Mouse (Mus musculus) embryonic facial prominence, embryonic 14.5 days (tissue): ENCODE measurements around the gene Gm14569. TPM values are rescaled to one million over a fixed set of nuclear protein-coding genes. Genes with fewer than 3 reads are reported as not detected.
A peak's percentile ranks its signal among the peaks of the same experiment; 100 is the strongest.

ENCODE experiments used
- ATAC-seq: fragments of 200-750 bp; cut with Nextera tagmentation; 2 replicates; pipeline ENCODE4 v1.8.0; 2017; ENCODE audit warnings: low read depth, moderate number of reproducible peaks, moderate TSS enrichment
- DNase-seq: peaks from one replicate; pipeline ENCODE4 v3.0.0-alpha.2; 2015; ENCODE audit warnings: low spot score
- H3K27ac ChIP-seq: fragments of 300-500 bp; sonication (generic); replicated peaks from 2 replicates; pipeline ENCODE4 v1.5.1; 2014; ENCODE audit warnings: low read depth, mild to moderate bottlenecking, low read length, moderate library complexity
- H3K27me3 ChIP-seq: fragments of 300-500 bp; sonication (generic); replicated peaks from 2 replicates; pipeline ENCODE4 v1.6.1; 2014; ENCODE audit warnings: low read length; ENCODE audit not compliant: control insufficient read depth, insufficient read depth
- H3K36me3 ChIP-seq: fragments of 300-500 bp; sonication (generic); 2 replicates; pipeline ENCODE4 v1.6.1; 2014; ENCODE audit warnings: low read length, mixed read lengths; ENCODE audit not compliant: control insufficient read depth, insufficient read depth
- H3K4me1 ChIP-seq: fragments of 300-500 bp; sonication (generic); 2 replicates; pipeline ENCODE4 v1.6.1; 2014; ENCODE audit warnings: antibody characterized with exemption, low read length; ENCODE audit not compliant: control insufficient read depth, insufficient read depth
- H3K4me2 ChIP-seq: fragments of 300-500 bp; sonication (generic); 2 replicates; pipeline ENCODE4 v1.6.1; 2014; ENCODE audit warnings: low read depth, mild to moderate bottlenecking, low read length, moderate library complexity, mixed read lengths
- H3K4me3 ChIP-seq: fragments of 300-500 bp; sonication (generic); 2 replicates; pipeline ENCODE4 v1.5.1; 2014; ENCODE audit warnings: low read depth, mild to moderate bottlenecking, low read length
- H3K9ac ChIP-seq: fragments of 300-500 bp; sonication (generic); 2 replicates; pipeline ENCODE4 v1.6.1; 2014; ENCODE audit warnings: low read depth, mild to moderate bottlenecking, low read length, moderate library complexity, mixed read lengths
- H3K9me3 ChIP-seq: fragments of 300-500 bp; sonication (generic); 2 replicates; pipeline ENCODE4 v1.6.1; 2016; ENCODE audit warnings: low read length; ENCODE audit not compliant: control insufficient read depth
- WGBS: fragments of 180-500 bp; shearing (Covaris S2); extraction: QIAGEN DNeasy Blood & Tissue Kit; methylation state at CpG from one replicate; pipeline ENCODE4 v1.1.7; 2014; 5-methylcytosine and 5-hydroxymethylcytosine counted together
- microRNA-seq: library from miRNA; unstranded; fragments of <30 nt; microRNA quantifications from one replicate; pipeline ENCODE4, GENCODE M21; 2016; ENCODE audit warnings: borderline number of aligned reads
- polyA plus RNA-seq: library from polyadenylated mRNA; unstranded; fragments of >200 nt; fragmentation: Nextera tagmentation; extraction: Ambion mirVana; gene quantifications from 2 replicates; pipeline ENCODE4 v1.2.1, GENCODE M21; 2014

Gm14569 gene
- polyA plus RNA-seq, 1 experiment from 2014 or later: not detected

GRCm38 (mm10) chrX:36393279-36393678 lies 98.4 kb downstream of the Gm14569 start:
- H3K27ac ChIP-seq: no peak overlapping the region
- H3K4me2 ChIP-seq: no peak overlapping the region
- DNase-seq: peak; percentile 54
- no peaks in the 10 kb centered on the region for H3K4me1 ChIP-seq
- no peaks in the 10 kb centered on the region for H3K27me3 ChIP-seq
- H3K4me3 ChIP-seq: no peak overlapping the region
- H3K9ac ChIP-seq: no peak overlapping the region
- H3K9me3 ChIP-seq: no peaks in the 10 kb centered on the region
- no peak for ATAC-seq
- H3K36me3 ChIP-seq: no peaks in the 10 kb centered on the region
- WGBS: 51% methylated on average over 6 of the region's 6 CpGs

- H3K9ac ChIP-seq: no peak overlapping the region
- H3K4me1 ChIP-seq: no peaks in the 10 kb centered on the region
- ATAC-seq: no peak
- H3K9me3 ChIP-seq: no peaks in the 10 kb centered on the region
- DNase-seq: no peak
- H3K4me2 ChIP-seq: no peak overlapping the region
- 69% methylated on average over 6 of the region's 6 CpGs for WGBS
- H3K27me3 ChIP-seq: no peaks in the 10 kb centered on the region
- no peak overlapping the region for H3K27ac ChIP-seq
- H3K4me3 ChIP-seq: no peak overlapping the region
- no peaks in the 10 kb centered on the region for H3K36me3 ChIP-seq
These were observed 99.0 kb downstream of the Gm14569 start for GRCm38 (mm10) chrX:36392672-36393071.

- Histone ChIP-seq H3K9me3 (no peaks in the 10 kb centered on the region), H3K4me2 (no peak overlapping the region), H3K27me3 (no peaks in the 10 kb centered on the region), H3K36me3 (no peaks in the 10 kb centered on the region), H3K9ac (no peak overlapping the region), H3K4me1 (no peaks in the 10 kb centered on the region), H3K4me3 (no peak overlapping the region), H3K27ac (no peak overlapping the region)
- no peak for DNase-seq
- no peak for ATAC-seq
- WGBS: 51% methylated on average over 2 of the region's 2 CpGs
These were observed 101.1 kb downstream of the Gm14569 start for GRCm38 (mm10) chrX:36390503-36390902.

- DNase-seq: no peak
- Histone ChIP-seq H3K36me3 (no peaks in the 10 kb centered on the region), H3K4me2 (no peak overlapping the region), H3K27me3 (no peaks in the 10 kb centered on the region), H3K9ac (no peak overlapping the region), H3K27ac (no peak overlapping the region), H3K4me1 (no peaks in the 10 kb centered on the region), H3K9me3 (no peaks in the 10 kb centered on the region), H3K4me3 (no peak overlapping the region)
- no peak for ATAC-seq
- WGBS: 57% methylated on average over 3 of the region's 3 CpGs
These were observed 101.7 kb downstream of the Gm14569 start for GRCm38 (mm10) chrX:36389971-36390370.

- ATAC-seq (no peak), DNase-seq (no peak)
- H3K36me3 ChIP-seq: no peaks in the 10 kb centered on the region
- no peak overlapping the region for H3K9ac ChIP-seq
- H3K4me1 ChIP-seq: no peaks in the 10 kb centered on the region
- H3K9me3 ChIP-seq: no peaks in the 10 kb centered on the region
- H3K27ac ChIP-seq: no peak overlapping the region
- no peak overlapping the region for H3K4me2 ChIP-seq
- no peaks in the 10 kb centered on the region for H3K27me3 ChIP-seq
- H3K4me3 ChIP-seq: no peak overlapping the region
These were observed 106.3 kb downstream of the Gm14569 start for GRCm38 (mm10) chrX:36385340-36385739.

Small RNAs within 50 kb of the gene (microRNA-seq; reads per million reads assigned to microRNA genes)
- gene Gm44485: not detected

Other genes with a start within 250 kb of the Gm14569 start
- gene Lonrf3, start 163.5 kb downstream of the Gm14569 start, polyA plus RNA-seq: 0.67 and 1.2 TPM in 2 replicates
- gene Gm6268, start 90.5 kb downstream of the Gm14569 start, polyA plus RNA-seq: not detected in 2 replicates
- gene Pgrmc1, start 106.4 kb upstream of the Gm14569 start, polyA plus RNA-seq: 280 and 301 TPM in 2 replicates
- gene Akap17b, start 153.6 kb upstream of the Gm14569 start, polyA plus RNA-seq: 2.9 and 3.2 TPM in 2 replicates